Mouse (Mus musculus) spleen, postnatal 36 days (tissue): ENCODE data around the gene Fbxo41.
"Not testable (repeated sequence)": the region's sequence is repeated elsewhere in the genome, so short reads cannot be mapped to it uniquely, and the experiment has no call there.

ENCODE experiments used
- DNase-seq, 2 experiments: peaks; one replicate each; pipeline ENCODE4 v3.0.0; 2022; ENCODE audit warnings: low spot score in 2 of 2, mixed read lengths in 1 of 2

Fbxo41 gene

DNA sequence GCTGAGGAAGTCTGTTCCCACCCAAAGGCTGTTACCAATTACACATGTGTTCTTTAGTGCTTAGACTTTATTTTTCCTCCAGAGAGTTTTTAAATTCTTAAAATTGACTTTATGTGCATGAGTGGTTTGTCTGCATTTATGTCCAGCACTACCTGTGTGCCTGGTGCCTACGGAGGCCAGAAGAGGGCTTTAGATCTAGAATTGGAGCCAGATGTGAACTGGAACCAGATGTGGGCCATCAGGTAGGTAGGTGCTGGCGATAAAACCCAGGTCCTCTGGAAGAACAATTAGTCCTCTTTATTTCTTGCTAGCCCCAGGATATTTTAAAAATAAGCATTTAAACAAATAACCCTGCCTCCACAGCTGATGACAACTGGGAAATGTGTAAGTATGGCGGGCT is 11.2 kb downstream of the Fbxo41 start:
- no peak for DNase-seq

DNA sequence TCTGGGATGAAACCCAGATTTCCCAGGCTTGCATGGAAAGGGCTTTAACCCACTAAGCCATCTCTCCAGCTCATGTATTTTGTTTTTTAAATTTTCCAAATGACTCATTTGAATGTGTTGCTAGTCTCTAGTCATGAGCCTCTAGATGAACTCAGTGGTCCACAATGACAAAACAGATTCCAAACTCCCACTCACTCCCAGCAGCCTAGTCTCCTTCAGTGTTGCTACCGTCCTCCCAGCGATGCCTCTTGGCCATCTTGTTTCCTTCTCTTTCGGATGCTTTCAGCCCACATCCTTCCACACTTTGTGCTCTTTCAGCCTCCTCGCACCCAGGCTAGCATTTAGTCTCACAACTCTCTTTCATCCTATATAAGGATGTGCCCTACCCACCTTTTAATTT is 12.5 kb downstream of the Fbxo41 start:
- no peak for DNase-seq

DNA sequence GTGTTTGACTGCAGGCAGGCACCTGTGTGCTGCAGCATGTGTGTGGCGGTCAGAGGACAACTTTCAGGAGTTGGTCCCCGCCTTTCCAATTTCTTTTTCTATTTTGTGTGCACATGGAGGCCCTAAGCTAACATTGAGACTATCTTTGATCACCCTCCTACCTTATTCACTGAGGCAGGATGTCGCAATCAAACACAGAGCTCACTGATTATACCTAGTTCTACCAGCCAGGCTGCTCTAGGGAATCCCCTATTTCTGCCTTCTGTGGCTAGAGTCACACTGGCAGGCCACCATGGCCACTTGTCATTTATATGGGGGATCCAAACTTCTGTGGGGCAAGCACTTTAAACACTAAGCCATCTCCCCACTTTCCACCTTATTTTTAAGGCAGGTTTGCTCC is 13.1 kb downstream of the Fbxo41 start:
- DNase-seq: no peak

DNA sequence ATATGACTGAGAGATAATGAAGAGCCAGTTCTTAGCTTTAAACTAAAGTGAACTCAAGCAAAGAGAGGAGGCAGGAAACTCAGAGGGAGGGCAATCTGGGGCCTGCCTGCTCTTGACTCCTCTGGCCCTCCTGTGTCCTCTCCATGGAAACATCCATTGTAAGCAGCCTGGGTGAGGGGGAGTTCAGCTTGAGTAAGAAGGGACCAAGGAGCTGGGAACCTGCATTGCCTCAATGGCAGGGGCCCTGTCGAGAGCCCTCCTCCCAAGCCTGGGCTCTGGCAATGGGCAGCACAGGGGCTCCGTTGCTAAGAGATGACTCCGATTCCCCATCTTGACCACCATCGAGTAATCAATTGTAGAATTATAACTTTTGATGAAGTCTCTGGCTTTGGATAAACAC is 14.3 kb downstream of the Fbxo41 start:
- no peak for DNase-seq

DNA sequence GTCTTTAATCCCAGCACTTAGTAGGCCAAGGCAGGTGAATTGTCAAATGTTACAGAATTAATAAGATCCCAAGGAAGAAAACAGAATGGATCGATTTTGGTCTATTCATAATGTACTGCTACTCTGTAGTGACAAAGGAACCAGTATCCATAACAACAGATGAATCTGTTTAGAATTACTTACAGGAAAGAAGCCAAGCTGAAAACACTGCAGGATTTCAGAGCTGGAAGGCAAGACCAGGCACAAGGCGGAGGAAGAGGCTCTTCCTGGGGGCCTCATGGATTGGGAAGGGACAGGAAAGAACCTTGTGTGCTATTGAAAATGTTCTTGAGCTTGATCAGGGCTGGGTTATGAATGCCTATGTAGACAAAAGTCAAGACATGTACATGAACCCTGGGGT is 17.1 kb downstream of the Fbxo41 start:
- DNase-seq: no peak

DNA sequence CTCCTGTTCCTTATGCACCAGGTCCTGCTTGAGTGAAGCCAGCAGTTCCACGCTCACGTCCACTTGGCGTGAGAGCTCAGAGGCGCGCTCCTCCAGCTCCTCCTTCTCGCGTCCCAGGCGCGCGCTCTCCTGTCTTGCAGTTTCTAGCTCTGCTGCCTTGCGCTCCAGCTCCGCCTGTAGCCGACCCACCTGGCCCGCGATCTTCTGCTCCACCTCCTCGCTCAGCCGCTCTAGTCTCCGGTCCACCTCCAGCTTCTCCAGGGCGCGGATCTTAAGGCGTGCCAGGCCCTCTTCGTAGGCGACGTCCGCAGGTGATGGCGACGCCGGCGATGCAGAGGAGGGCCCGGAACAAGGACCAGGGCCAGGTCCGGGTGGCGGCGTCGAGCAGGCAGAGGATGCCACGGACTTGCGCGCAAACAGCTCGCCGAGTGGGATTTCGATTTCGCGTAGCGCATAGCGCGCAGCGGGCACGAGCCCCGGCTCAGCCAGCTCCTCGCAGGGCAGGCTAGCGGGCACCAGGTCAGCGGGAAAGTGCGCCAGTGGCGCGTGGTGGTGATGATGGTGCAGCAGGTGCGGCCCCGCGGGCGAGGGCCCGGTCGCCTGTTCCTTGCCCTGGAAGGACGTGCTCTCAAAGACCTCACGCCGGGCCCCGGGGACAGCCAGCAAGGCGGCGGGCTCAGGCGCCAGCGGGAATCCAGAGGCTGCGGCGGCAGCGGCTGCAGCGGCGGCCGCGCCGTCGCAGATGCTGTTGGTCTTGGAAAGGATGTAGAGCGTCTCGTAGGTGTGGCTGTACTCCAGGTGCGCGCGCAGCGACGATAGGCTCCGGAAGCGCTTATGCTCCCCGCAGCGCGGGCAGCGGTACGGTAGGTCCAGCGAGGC is 18.7 kb downstream of the Fbxo41 start:
- no peak for DNase-seq

DNA sequence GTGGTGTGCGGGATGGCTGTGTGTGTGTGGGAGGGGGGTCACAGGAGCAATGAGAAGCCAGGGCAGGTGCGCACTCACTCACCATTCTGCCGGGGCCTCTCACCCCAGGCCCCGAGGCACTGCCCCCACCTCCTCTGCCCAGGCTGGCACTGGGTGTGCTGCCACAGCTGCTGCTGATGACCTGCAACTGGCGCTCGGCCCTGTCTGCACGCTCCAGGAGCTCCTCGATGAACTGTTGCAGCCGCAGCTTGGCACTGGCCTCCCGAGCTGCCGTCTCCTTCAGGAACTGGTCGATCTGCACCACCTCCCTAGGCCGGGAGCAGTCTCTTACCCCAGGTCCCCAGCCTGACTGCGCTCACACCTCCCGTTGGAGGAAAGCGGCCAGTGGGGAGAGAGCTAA is 22.1 kb downstream of the Fbxo41 start:
- DNase-seq: no peak

- DNase-seq: no peak
Observed at GRCm38 (mm10) chr6:85479979-85480378, 22.8 kb downstream of the Fbxo41 start.

DNA sequence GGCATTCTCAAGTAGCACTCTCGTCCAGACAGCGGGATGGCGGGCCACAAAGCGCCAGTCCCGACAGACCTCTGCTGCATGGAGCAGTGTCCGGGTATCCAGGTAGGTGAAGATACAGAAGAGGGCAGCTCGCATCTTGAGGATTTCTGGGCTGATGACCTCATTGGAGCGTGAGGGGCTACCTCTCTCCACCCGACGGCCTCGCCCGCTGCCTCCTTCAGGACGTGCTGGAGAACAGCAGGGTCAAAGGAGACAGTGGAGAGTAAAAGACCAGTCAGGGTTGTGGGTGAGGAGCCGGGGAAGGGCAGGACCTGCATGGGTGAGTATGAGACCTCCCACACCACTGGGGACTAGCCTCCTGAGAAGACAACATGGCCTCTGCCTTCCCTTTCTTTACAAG is 24.4 kb downstream of the Fbxo41 start:
- DNase-seq: no peak

DNA sequence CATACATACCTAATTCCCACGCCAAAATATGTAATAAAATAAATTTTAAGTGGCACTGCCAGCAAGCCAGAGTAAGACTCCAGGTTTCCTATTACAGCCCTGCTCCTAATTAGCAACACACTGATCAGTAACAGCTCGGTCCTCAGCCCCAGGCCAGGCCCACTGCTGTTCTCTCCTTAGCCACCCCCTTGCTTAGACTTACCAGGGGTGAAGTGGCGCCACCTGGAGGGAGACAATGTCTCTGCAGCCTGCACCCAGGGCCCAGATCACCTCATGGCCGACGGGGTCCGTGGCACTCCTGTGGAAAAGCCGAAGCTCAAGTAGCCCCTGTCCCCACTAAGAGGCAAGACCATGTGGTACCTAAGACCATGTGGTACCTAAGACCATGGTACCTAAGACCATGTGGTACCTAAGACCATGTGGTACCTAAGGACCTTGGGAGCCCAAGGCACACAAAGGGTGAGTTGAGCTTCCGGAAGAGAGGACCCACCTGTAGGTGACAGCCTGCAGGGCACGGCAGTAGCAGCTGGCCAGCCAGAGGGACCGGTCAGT is 25.4 kb downstream of the Fbxo41 start:
- DNase-seq: no peak

DNA sequence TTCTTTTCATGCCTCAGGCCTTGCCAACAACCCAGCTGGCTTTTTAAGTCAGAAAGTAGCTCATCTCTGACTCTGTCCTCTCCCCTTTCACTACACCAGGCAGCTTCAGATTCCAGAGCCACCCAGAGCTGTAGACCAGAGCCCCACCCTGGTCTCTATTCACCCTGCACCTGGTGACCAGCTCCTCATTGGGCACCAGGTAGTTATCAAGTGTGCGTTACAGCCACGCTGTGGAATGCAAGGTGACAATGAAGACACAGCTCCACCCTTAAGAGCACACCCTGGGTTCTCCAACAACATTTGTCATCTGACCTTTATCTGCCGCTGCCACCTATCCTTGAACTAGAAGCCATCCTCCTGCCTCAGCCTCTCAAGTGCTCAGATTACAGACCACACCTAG is 27.2 kb downstream of the Fbxo41 start:
- no peak for DNase-seq

GRCm38 (mm10) chr6:85472542-85472941 is 30.3 kb downstream of the Fbxo41 start:
- no peak for DNase-seq

- DNase-seq: no peak
Observed at GRCm38 (mm10) chr6:85471962-85472361, 30.8 kb downstream of the Fbxo41 start.

DNA sequence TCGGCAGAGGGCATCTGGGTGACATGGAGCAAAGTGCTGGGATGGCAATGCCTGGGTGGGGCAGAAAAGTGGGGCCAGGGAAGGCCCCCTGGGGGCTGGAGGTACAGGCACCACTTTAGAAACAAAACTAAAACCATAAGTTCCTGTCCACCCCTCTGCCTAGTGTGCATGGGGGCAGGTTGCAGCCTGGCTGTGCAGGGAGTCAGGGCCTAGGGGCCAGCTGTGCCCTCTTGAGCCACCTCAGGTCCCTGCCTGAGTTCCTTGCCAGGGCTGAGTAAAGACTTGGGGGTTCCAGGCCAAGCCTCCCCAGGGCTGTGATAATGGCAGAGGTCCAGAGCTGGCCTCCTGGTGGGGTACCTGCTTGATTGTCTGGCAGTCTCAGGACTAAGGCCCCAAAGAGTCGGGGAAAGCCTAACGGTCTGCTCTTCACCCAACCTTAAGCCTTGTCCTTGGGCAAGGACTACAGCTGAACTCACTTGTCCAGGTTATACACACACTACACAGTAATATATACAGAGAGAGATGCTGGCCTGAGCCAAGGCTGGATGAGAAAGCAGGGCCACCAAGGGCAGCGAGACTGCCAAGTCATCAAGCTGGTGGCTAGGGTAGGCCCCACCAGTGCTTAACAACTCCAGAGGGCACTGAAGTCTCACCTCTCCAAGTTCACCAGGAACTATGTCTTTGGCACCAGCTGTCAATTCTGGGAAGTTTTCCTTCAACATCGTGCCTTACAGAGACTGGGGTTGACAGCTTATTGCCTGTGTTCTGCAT is 32.9 kb downstream of the Fbxo41 start:
- no peak for DNase-seq

DNA sequence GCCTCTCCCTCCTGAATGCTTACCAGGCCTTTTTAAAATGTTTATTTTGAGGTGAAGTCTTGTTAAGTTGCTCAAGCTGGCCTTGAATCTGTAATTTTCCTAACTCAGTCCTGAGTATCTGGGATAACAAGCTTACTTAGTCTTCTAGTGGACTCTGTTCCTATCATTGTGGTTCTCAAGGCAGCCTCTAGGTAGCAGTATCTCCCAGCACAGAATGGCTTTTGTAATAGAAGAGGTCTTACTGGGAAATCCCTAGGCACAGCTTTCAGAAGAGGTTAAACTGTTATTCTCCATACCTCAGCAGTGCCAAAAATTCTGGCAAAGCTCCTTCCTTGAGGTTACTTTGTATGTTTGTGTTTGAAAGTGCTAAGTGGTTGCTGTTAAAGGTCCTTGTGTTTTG is 37.4 kb downstream of the Fbxo41 start:
- DNase-seq: no peak

DNA sequence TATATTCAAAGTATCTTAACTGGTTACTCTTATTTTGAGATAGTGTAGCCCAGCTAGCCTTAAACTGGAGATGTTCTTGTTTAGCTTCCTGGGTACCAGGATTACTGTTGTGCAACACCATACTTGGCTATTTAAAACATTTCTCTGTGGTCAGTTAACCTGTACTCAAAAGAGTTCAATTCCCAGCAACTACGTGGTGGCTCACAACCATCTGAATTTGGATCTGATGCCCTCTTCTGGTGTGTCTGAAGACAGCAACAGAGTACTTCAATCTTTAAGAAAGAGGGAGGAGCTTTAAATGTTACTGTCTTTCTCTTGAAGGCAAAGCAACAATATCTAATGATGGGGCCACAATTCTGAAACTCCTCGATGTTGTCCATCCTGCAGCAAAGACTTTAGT is 43.2 kb downstream of the Fbxo41 start:
- DNase-seq: no peak

DNA sequence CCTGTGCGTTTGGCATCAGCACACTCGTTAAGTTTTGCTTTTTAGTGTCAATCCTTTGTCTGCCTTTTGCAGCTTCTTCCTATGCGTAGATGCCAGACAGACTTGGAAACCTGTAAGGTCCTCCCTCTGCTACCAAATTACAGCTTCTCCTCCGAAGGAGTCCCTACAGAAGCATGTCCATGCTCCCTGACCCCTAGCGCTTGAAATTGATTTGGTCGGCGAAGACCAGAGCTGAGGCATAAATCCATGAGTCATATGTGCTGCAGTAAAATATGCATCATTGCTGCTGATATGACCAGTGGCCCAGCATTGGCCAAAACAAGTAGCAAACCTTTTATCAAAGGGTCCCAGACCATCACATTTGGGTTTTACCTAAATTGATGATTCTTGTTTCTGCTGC is 50.0 kb downstream of the Fbxo41 start:
- DNase-seq: peak in 1 of 2 experiments; percentile 6

GRCm38 (mm10) chr6:85452411-85452665 is 50.5 kb downstream of the Fbxo41 start:
- DNase-seq: no peak

GRCm38 (mm10) chr6:85451664-85452410 is 51.0 kb downstream of the Fbxo41 start, which contains the start of gene Pradc1:
Gene Pradc1 (minus strand): TSS chr6:85451970.
- peak; percentile 98 for DNase-seq

DNA sequence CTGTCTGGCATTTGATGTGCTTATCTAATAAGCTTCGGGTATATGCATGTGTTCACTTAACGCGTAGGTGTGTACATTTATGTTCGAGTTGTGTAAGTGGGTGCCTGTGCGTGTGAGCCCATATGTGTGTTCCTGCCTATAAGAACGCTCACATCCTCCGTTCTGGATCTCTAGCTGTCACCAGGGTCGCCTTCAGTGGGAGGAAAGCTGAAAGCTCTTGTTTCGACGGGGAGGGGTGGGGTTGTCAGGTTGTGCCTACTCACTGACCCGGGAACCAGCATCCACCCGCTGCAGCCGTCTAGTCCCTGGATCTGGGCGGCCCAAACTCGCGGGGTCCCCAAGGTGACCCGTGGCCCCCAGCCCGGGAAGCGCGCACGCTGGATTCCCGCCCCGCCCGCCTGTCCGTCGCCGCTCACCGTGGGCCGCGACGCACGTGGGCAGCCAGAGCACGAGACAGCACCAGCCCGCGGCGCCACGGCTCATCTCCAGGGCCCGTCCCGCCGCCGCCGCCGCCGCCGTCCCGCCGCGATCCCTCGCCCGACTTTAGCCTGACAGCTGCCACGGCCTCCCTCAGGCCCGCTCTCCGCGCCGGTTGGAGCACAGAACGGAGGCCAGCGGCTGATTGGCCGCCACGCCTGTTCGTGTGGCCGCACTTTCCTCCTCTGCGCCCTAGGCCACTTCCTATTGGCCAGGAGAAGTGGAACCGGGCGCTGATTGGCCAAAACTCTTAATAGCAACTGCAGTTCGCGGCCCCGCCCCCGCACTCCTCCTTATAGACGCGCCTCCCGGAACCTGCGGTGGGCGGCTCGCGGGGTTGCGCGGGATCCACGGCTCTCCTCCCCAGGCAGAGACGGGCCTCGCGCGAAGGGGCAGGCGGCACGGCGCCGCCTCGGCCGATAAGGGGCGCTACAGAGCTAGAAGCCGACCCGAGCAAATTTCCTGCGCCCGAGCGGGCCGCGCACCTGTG is 51.8 kb downstream of the Fbxo41 start, which contains the start of gene Cct7:
Gene Cct7 (plus strand): TSS at position 818 of the 967 bp plus-strand sequence.
- peak; percentile 98 for DNase-seq

GRCm38 (mm10) chr6:85450140-85450539 is 52.7 kb downstream of the Fbxo41 start:
- not testable (repeated sequence) for DNase-seq
